Mouse (Mus musculus): ENCODE results near the gene Sri.

The Sri gene

DNA sequence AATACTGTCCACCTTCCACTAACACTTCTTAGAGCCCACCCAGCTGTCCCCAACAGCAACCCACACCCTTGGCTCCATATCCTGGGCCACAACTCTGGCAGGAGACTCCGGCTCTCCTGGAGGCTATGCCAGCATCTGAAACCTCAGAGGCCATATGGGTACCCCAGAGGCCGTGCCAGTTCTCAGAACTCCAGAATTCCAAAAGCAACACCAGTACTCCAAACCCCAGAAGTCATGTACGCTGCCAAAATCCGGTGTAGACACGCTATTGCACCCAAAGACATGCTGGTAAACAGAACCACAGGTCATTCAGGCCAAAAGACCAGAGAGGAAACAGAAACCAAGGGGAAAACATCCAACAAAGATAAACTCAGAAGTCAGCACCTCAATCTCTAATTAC lies 66.4 kb downstream of the Sri start:
- no peak for DNase-seq (ENCODE audit: low spot score)

DNA sequence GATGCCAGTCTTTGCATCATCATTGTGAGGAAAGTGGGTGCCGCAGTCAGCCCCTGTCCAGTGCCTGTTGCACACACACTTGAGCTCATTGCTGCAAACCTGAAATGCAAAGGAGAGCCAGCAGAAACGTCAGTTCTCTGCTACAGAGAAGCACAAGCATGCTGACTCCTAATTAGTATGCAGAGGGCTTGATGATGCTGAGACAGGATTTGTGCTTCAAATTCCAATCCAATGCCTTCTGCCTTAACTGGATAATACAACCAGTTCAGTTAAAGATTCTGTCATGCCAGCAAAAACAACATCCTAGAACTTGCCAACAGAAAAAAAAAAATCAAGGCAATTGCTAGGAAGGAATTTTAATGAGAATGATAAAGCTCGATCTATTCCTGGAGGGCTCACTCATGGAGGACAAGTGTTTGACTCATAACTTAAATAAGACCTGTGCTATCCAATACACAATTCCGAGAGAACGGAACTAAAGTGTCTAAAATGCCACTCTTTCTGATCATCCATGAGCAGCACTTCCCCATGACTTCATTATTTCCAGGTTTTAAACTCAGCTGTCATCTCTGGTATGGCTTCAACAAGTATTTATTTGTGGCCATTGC lies 70.8 kb downstream of the Sri start:
- no peak for DNase-seq (ENCODE audit: low spot score)
